Mouse (Mus musculus): ENCODE data around the gene Wdr59. TPM values are rescaled to one million over a fixed set of nuclear protein-coding genes. Genes with fewer than 3 reads are reported as not detected.

Gene Wdr59
- polyA plus RNA-seq (2015; fragmentation: Nextera tagmentation; extraction: Ambion mirVana): 7.3 and 8.1 TPM in 2 replicates

DNA sequence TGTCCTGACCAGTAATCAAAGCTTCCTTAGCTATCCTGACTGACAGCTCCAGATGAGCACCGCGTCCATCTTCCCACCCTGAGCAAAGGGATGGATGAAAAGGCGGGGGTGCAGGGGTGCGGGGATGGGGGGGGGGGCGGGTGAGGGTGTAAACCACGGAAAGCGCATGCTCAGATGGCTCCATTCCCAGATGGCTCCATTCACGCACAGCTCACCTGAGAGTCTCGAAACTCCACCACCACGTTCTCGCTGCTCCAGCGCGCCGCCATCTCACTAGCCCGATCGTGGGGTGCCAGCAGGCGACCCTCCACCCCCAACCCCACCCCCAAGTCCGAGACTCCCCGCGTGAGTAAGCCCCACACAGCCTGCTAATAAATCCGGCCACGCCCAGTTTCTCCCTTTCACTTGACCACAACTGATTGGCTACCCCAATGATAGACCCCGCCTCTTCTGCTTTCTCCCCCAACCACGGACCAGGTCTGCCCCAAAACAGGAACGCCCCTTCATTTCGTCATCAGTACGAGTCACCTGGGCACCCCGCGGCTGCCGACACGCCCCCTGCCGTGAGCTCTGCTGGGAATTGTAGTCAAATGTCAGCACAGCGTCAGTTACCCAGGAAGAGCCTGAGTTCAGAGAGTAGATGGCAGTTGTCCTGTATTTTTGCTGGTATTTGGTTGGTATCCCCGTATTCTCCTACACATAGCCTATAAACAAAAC is at the start of gene Wdr59:
Wdr59 (minus strand) TSS at position 380 of the 717 bp plus-strand sequence.
- H3K9me3 ChIP-seq: no peaks in the 10 kb centered on the region
- peak within 1 kb of the TSS; percentile 79 for H3K4me3 ChIP-seq
- peaks cover 15% of the 10 kb centered on the region for H3K4me1 ChIP-seq (replicated peaks)
- ATAC-seq (ENCODE audit: low FRiP score, low read depth): peak; percentile 98
- WGBS: 1% methylated on average over 32 of the region's 34 CpGs
- H3K9ac ChIP-seq: peak within 1 kb of the TSS; percentile 62
- no peaks in the 10 kb centered on the region for H3K27me3 ChIP-seq
- no peaks in the 10 kb centered on the region for H3K36me3 ChIP-seq
- peak within 1 kb of the TSS; percentile 69 for H3K4me2 ChIP-seq
- peak within 1 kb of the TSS; percentile 85 for H3K27ac ChIP-seq (replicated peaks)

DNA sequence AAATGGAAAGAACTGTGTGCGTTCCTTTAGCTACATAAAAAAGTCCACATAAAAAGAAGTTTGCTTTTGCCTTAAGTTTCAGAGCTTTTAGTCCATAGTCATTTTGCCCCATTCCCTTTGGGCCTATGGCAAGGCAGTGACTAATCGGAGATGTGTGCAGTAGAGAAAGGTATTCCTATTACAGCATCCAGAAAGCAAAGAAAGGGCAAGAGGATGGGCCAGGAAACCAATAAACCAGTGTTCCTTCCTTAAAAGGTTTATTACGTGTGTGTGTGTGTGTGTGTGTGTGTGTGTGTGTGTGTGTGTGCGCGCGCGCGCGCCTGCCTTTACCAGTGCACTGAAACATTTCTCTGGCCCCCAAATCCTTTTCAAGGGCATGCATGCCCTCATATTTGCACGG is 49.8 kb upstream of the Wdr59 start:
- ATAC-seq (ENCODE audit: low FRiP score, low read depth): no peak
- WGBS: 85% methylated on average over 10 of the region's 10 CpGs
- no peaks in the 10 kb centered on the region for H3K36me3 ChIP-seq
- H3K27me3 ChIP-seq: no peaks in the 10 kb centered on the region
- no peak overlapping the region for H3K4me2 ChIP-seq
- H3K4me3 ChIP-seq: no peak overlapping the region
- H3K27ac ChIP-seq (replicated peaks): no peak overlapping the region
- peaks cover 62% of the 10 kb centered on the region for H3K4me1 ChIP-seq (replicated peaks)
- no peaks in the 10 kb centered on the region for H3K9me3 ChIP-seq
- no peak overlapping the region for H3K9ac ChIP-seq

DNA sequence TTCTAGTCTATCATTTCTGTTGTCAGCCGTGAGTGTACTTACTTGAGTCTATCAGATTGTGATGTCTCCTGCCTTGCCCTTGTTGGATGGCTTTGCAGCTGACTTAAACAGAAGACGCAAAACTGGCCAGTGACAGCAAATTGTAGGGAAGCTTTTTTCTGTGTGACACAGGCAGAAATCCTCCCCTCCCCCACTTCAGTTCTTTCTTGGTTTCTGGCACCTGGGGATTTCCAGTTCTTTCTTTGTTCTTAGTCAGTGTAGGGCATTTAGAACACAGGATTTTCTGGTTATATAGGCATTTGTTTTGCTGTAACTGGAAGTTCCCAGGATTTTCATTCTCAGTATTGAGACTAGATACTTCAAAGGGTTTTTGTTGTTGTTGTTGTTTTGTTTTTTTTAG is 48.5 kb upstream of the Wdr59 start:
- Histone ChIP-seq H3K9me3 (no peaks in the 10 kb centered on the region), H3K9ac (no peak overlapping the region), H3K27ac (replicated peaks) (no peak overlapping the region), H3K36me3 (no peaks in the 10 kb centered on the region), H3K27me3 (no peaks in the 10 kb centered on the region), H3K4me2 (no peak overlapping the region), H3K4me3 (no peak overlapping the region), H3K4me1 (replicated peaks) (peaks cover 71% of the 10 kb centered on the region)
- no peak for ATAC-seq (ENCODE audit: low FRiP score, low read depth)
- WGBS: 53% methylated on average over 2 of the region's 2 CpGs

DNA sequence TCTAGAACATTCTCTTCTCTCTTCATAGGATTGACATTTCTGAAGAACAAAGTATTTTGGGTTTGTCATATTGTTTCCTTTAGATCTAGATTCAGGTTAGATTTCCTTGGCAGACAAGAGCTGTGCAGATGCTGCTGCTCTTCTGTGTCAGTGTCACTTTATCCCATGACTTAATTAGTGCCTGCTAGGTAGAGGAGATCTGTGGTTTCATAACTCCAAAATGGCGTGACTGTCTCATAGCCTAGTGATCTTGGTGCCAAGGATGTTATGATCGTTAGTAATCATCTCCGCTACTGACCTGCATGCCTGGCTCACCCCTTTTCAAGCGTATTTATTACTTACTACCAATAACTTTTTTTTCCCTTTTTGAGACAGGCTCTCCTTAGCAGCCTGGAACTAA is 48.0 kb upstream of the Wdr59 start:
- no peak overlapping the region for H3K4me3 ChIP-seq
- H3K36me3 ChIP-seq: no peaks in the 10 kb centered on the region
- H3K4me1 ChIP-seq (replicated peaks): peaks cover 73% of the 10 kb centered on the region
- H3K9ac ChIP-seq: no peak overlapping the region
- no peaks in the 10 kb centered on the region for H3K9me3 ChIP-seq
- H3K27me3 ChIP-seq: no peaks in the 10 kb centered on the region
- WGBS: 66% methylated on average over 4 of the region's 4 CpGs
- H3K4me2 ChIP-seq: no peak overlapping the region
- ATAC-seq (ENCODE audit: low FRiP score, low read depth): no peak
- no peak overlapping the region for H3K27ac ChIP-seq (replicated peaks)

DNA sequence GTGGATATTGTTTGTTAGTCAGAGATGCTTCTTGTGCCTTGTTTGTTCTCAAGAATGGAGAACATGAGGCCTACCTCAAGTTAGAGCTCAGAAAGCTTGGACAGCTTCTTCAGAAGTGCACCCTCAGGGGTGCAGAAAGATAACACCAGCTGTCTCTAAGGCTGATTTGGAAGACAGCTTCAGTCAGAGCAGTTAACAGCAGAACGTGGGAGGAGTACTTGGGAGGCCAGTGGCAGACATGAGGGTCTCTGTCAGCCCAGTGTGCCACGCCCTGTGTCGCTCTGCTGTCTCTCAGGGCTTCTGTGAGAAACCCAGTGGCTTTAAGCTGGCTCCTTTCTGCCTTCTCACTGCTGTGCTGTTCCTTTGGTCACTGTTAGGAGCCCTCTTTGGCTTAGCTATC is 46.1 kb upstream of the Wdr59 start:
- Histone ChIP-seq H3K27ac (replicated peaks) (peak overlapping the region; percentile 50; the same call in 1 of the 2 replicates), H3K27me3 (no peaks in the 10 kb centered on the region), H3K9me3 (no peaks in the 10 kb centered on the region), H3K36me3 (no peaks in the 10 kb centered on the region), H3K4me2 (no peak overlapping the region), H3K4me3 (no peak overlapping the region), H3K9ac (no peak overlapping the region), H3K4me1 (replicated peaks) (peaks cover 55% of the 10 kb centered on the region)
- 0 out of 2 replicates have a peak, but pooled peaks have one; percentile 23 for ATAC-seq (ENCODE audit: low FRiP score, low read depth)
- WGBS: 57% methylated on average over 3 of the region's 3 CpGs

DNA sequence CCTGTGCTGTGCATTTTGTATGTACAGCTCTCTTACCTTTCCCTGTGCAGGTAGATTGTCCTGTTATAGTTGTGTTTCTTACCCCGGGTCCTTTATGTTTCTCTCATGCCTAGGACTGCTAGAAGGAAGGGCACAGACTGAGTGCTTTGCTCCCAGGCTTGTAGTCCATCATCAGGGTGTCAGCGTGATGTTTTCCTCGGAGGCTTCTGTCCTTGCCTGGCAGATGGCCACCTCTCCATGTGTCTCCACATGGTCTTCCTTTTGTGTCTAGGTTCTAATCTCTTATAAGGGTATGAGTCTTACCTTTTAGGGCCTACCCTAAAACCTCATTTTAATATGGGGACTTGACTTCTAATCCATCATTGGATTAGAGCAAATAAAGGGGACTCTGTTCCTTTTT is 45.7 kb upstream of the Wdr59 start:
- Histone ChIP-seq H3K4me1 (replicated peaks) (peaks cover 51% of the 10 kb centered on the region), H3K27ac (replicated peaks) (peak overlapping the region; percentile 50; the same call in 1 of the 2 replicates), H3K4me2 (no peak overlapping the region), H3K9me3 (no peaks in the 10 kb centered on the region), H3K9ac (no peak overlapping the region), H3K27me3 (no peaks in the 10 kb centered on the region), H3K36me3 (no peaks in the 10 kb centered on the region), H3K4me3 (no peak overlapping the region)
- WGBS: 37% methylated on average over 3 of the region's 3 CpGs
- ATAC-seq (ENCODE audit: low FRiP score, low read depth): no peak

DNA sequence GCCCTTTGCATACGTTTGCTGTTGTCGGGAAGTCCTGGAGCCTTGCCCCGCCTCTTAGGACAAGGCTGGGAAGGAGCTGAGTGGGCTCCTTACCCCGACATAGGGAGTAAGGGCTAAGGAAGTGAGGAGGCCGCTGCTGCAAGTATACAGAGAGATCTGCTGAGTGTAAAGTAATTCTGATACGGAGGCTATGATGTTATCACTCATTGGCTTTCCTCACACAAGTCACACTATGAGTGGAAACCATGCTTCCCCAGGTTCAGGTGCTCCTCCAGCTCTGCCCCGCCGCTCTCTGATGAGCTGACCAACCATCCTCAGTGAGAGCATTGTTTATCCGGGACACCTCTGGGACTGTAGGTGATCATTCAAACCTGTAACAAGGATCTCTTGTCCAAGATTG is 44.4 kb upstream of the Wdr59 start:
- no peaks in the 10 kb centered on the region for H3K36me3 ChIP-seq
- whole genome bisulfite sequencing: 64% methylated on average over 9 of the region's 9 CpGs
- no peaks in the 10 kb centered on the region for H3K9me3 ChIP-seq
- H3K27ac ChIP-seq (replicated peaks): no peak overlapping the region
- no peak for ATAC-seq (ENCODE audit: low FRiP score, low read depth)
- no peak overlapping the region for H3K4me3 ChIP-seq
- H3K4me2 ChIP-seq: no peak overlapping the region
- no peak overlapping the region for H3K9ac ChIP-seq
- no peaks in the 10 kb centered on the region for H3K27me3 ChIP-seq
- H3K4me1 ChIP-seq (replicated peaks): peaks cover 43% of the 10 kb centered on the region

DNA sequence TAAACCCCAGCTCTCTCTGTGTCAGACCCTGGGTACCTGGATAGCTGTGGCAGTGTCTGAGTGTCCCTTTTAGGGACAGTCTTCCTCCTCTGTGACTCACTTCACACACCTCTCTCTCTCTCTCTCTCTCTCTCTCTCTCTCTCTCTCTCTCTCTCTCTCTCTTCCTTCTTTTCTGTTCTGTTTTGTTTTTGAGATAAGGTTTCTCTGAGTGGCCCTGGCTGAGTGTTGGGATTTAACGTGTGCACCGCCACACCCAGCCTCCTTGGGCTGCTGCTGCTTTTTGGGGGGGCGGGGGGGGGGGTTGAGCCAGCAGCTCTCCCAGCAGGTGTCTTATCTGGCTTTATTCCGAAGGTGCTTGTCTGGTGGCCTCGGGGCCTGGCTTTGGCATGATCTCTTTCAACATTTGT is 43.9 kb upstream of the Wdr59 start:
- no peak overlapping the region for H3K4me2 ChIP-seq
- no peaks in the 10 kb centered on the region for H3K27me3 ChIP-seq
- no peaks in the 10 kb centered on the region for H3K36me3 ChIP-seq
- H3K9me3 ChIP-seq: no peaks in the 10 kb centered on the region
- no peak for ATAC-seq (ENCODE audit: low FRiP score, low read depth)
- no peak overlapping the region for H3K4me3 ChIP-seq
- 42% methylated on average over 5 of the region's 5 CpGs for WGBS
- H3K27ac ChIP-seq (replicated peaks): no peak overlapping the region
- H3K9ac ChIP-seq: no peak overlapping the region
- peaks cover 43% of the 10 kb centered on the region for H3K4me1 ChIP-seq (replicated peaks)

DNA sequence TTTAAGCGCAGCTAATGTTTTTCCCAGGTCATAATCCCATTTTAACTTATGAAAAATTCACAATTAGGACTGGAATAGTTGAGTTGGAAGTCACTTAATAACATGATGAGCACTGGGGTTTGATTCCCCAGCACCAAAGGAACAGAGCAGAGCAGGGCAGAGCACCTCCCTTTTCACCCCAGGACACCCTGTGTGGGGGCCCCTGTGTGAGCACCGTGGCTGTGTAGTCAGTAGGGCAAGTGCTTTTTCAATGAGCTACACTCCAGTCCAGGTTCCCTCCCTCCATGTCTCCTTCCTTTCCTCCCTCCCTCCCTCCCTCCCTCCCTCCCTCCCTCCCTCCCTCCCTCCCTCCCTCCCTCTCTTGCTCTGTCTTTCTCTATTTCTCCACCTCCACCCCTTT is 42.2 kb upstream of the Wdr59 start:
- Histone ChIP-seq H3K27ac (replicated peaks) (no peak overlapping the region), H3K9ac (no peak overlapping the region), H3K9me3 (no peaks in the 10 kb centered on the region), H3K4me2 (no peak overlapping the region), H3K36me3 (no peaks in the 10 kb centered on the region), H3K4me1 (replicated peaks) (peaks cover 41% of the 10 kb centered on the region), H3K4me3 (no peak overlapping the region), H3K27me3 (no peaks in the 10 kb centered on the region)
- no peak for ATAC-seq (ENCODE audit: low FRiP score, low read depth)
- WGBS: 81% methylated on average over 2 of the region's 2 CpGs

DNA sequence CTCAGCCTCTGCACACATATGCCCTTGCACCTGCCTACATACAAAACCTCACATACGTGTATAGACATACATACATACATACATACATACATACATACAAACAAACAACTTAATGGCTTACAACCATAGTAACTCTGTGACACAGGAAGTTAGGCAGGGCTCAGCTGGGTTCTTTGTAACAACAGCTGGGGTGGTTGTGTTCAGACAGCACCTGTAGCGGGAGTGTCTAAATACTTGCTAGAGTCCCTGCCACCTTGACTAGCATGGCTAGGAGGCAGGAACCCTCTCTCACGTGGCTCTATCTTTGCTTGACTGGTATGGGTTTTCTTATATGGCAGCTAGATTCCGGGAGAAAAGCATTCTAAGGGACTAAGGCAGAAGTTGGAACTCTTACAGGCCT is 41.8 kb upstream of the Wdr59 start:
- no peaks in the 10 kb centered on the region for H3K36me3 ChIP-seq
- no peaks in the 10 kb centered on the region for H3K9me3 ChIP-seq
- H3K9ac ChIP-seq: no peak overlapping the region
- no peak for ATAC-seq (ENCODE audit: low FRiP score, low read depth)
- no peak overlapping the region for H3K4me3 ChIP-seq
- peaks cover 45% of the 10 kb centered on the region for H3K4me1 ChIP-seq (replicated peaks)
- WGBS: 93% methylated on average over 4 of the region's 4 CpGs
- H3K4me2 ChIP-seq: no peak overlapping the region
- H3K27me3 ChIP-seq: no peaks in the 10 kb centered on the region
- no peak overlapping the region for H3K27ac ChIP-seq (replicated peaks)

DNA sequence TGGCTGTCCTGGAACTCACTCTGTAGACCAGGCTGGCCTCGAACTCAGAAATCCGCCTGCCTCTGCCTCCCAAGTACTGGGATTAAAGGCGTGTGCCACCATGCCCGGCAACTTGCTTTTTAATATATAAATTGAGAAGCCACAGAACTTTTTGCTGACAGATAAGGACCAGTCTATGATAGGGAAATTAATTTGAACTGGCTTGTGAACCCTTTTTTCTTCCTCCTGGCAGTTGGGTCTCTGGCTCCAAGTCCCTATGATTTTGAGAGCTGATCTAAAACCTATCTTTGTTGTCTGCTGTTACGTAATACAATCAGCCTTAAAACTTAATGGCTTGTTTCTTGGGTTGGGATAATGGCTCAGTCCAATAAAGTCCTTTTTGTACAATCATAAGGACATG is 41.2 kb upstream of the Wdr59 start:
- Histone ChIP-seq H3K27me3 (no peaks in the 10 kb centered on the region), H3K36me3 (no peaks in the 10 kb centered on the region), H3K27ac (replicated peaks) (no peak overlapping the region), H3K4me3 (no peak overlapping the region), H3K9me3 (no peaks in the 10 kb centered on the region), H3K9ac (no peak overlapping the region), H3K4me1 (replicated peaks) (peaks cover 48% of the 10 kb centered on the region), H3K4me2 (no peak overlapping the region)
- ATAC-seq (ENCODE audit: low FRiP score, low read depth): no peak
- 94% methylated on average over 5 of the region's 5 CpGs for WGBS

DNA sequence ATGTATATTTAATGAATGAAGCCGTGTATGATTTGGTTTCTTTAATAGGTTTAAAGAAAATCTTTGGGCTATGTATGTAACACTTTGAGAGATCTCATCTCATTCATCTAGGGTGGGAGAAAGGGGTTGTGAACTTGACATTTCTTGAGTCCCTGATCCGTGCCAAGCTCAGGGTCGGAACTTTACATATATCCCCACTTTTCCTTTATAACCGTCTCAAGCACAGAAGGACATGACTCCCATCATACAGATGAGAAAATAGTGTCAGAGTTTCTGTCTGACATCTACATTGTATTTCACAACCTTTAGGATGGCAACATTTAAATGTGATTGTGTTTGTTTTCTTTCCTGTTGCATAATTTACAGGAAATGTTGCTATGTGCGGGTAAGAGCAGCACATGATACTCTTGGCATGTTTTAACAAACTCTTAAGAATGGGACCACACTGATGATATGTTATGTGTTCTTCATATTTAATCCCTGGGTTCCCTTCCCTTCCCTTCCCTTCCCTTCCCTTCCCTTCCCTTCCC is 40.4 kb upstream of the Wdr59 start:
- no peak overlapping the region for H3K9ac ChIP-seq
- no peak overlapping the region for H3K4me2 ChIP-seq
- WGBS: 94% methylated on average over 5 of the region's 5 CpGs
- no peaks in the 10 kb centered on the region for H3K27me3 ChIP-seq
- no peak for ATAC-seq (ENCODE audit: low FRiP score, low read depth)
- H3K36me3 ChIP-seq: no peaks in the 10 kb centered on the region
- H3K27ac ChIP-seq (replicated peaks): no peak overlapping the region
- no peak overlapping the region for H3K4me3 ChIP-seq
- H3K4me1 ChIP-seq (replicated peaks): peaks cover 40% of the 10 kb centered on the region
- H3K9me3 ChIP-seq: no peaks in the 10 kb centered on the region

DNA sequence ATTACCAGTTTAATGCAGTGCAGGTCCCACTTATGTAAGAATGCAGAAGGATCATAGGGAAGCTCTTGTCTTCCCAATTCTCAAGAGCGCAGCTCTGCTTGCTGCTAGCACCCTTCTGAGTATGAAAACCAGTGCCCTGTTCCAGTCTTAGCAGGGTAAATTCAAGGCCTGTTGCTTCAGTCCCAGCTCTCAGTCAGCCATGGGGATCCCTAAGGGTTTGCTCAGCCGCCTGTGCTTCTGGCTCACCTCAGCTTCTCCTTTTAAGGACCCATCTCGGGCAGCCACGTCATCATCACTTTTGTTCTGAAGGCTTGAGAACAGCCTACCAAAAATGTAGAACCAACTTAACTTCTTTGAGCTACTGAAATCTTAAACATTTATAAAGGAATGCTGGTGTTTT is 39.9 kb upstream of the Wdr59 start:
- no peak overlapping the region for H3K9ac ChIP-seq
- H3K36me3 ChIP-seq: no peaks in the 10 kb centered on the region
- H3K4me1 ChIP-seq (replicated peaks): peaks cover 37% of the 10 kb centered on the region
- H3K27ac ChIP-seq (replicated peaks): no peak overlapping the region
- no peaks in the 10 kb centered on the region for H3K9me3 ChIP-seq
- H3K27me3 ChIP-seq: no peaks in the 10 kb centered on the region
- no peak for ATAC-seq (ENCODE audit: low FRiP score, low read depth)
- 92% methylated on average over 4 of the region's 4 CpGs for WGBS
- no peak overlapping the region for H3K4me3 ChIP-seq
- no peak overlapping the region for H3K4me2 ChIP-seq
